ENCODE assay signal across 22 mouse cellular contexts in genomic region chr9:55900531-55900930, GRCm38 (mm10). TPM values are rescaled to one million over a fixed set of nuclear protein-coding genes. Genes with fewer than 3 reads are reported as not detected.
DNase-seq lines count a peak whose midpoint lies in the region; TF ChIP-seq lines count a peak whose summit lies in the region.
"Had no signal": no experiment of that assay in that cellular context is flagged by ENCODE, and none has a peak within 500 bp of the region (broad histone marks: within the 10 kb centered on the region; RNA-seq: fewer than 3 reads in every experiment).

No protein-coding gene starts in this region.

- dilution Hi-C loops in CH12.LX (cut with MboI; ENCODE audit: extremely low pct_ligation_motif_present, extremely low pct_unique_long_range_greater_than_20kb, low sequenced_read_pairs): no loop called here

- H3K4me3 ChIP-seq in CH12.LX (replicated peaks in 1 of 3; ENCODE audit: low read depth in 2 of 3, low read length in 2 of 3, poor library complexity in 1 of 3): no peak overlapping the region
- H3K4me3 ChIP-seq in ES-Bruce4 (ENCODE audit: low read depth, low read length): no peak overlapping the region
- H3K4me3 ChIP-seq in ES-E14 (ENCODE audit: insufficient read depth in 1 of 2, low read depth in 1 of 2, low read length in 2 of 2, poor library complexity in 1 of 2, severe bottlenecking in 1 of 2): no peak overlapping the region
- H3K4me3 ChIP-seq: embryonic facial prominence, embryonic 13.5 days; embryonic facial prominence, embryonic 15.5 days; forebrain, embryonic 13.5 days; forebrain, embryonic 15.5 days had no signal

- H3K4me2 ChIP-seq in CH12.LX (ENCODE audit: insufficient read depth, low read depth, poor library complexity, severe bottlenecking): no peak overlapping the region
- H3K4me2 ChIP-seq: embryonic facial prominence, embryonic 13.5 days; embryonic facial prominence, embryonic 15.5 days; forebrain, embryonic 13.5 days; forebrain, embryonic 15.5 days had no signal

- no peaks in the 10 kb centered on the region for H3K36me3 ChIP-seq in CH12.LX (replicated peaks in 1 of 2; ENCODE audit: control insufficient read depth in 1 of 2, insufficient read depth in 1 of 2, low read length in 1 of 2)
- no peaks in the 10 kb centered on the region for H3K36me3 ChIP-seq in ES-Bruce4 (ENCODE audit: control insufficient read depth, insufficient read depth, low read length, poor library complexity, severe bottlenecking)
- H3K36me3 ChIP-seq in ES-E14 (ENCODE audit: control insufficient read depth, insufficient read depth, low read length, poor library complexity, severe bottlenecking): no peaks in the 10 kb centered on the region
- H3K36me3 ChIP-seq: embryonic facial prominence, embryonic 13.5 days; embryonic facial prominence, embryonic 15.5 days; forebrain, embryonic 15.5 days had no signal

- H3K4me1 ChIP-seq in CH12.LX (ENCODE audit: control insufficient read depth in 1 of 2, insufficient read depth in 2 of 2) (peaks cover 0 to 14% of the 10 kb centered on the region in 2 experiments; a peak in 2 of 4 replicates), ES-Bruce4 (ENCODE audit: control insufficient read depth, insufficient read depth, low read length) (no peaks in the 10 kb centered on the region), ES-E14 (ENCODE audit: control insufficient read depth in 2 of 2, insufficient read depth in 2 of 2, low read length in 2 of 2, poor library complexity in 1 of 2) (peaks cover 6 to 9% of the 10 kb centered on the region in 2 experiments; a peak in 3 of 4 replicates)
- H3K4me1 ChIP-seq: embryonic facial prominence, embryonic 13.5 days; embryonic facial prominence, embryonic 15.5 days had no signal

- H3K27me3 ChIP-seq in CH12.LX (replicated peaks) (no peaks in the 10 kb centered on the region), ES-Bruce4 (ENCODE audit: control insufficient read depth, insufficient read depth, low read length, poor library complexity, severe bottlenecking) (no peaks in the 10 kb centered on the region)
- H3K27me3 ChIP-seq: embryonic facial prominence, embryonic 13.5 days; embryonic facial prominence, embryonic 15.5 days; forebrain, embryonic 13.5 days; forebrain, embryonic 15.5 days had no signal

- TF ChIP-seq EP300 in CH12.LX (IDR thresholded peaks at IDR 0.05; ENCODE audit: low read length) (no peak), ES-Bruce4 (IDR thresholded peaks at IDR 0.05; ENCODE audit: insufficient read depth, low read depth, low read length) (no peak)

- no peaks in the 10 kb centered on the region for H3K79me2 ChIP-seq in CH12.LX (replicated peaks; ENCODE audit: control insufficient read depth, extremely low read depth, insufficient read depth, poor library complexity, severe bottlenecking)

- DNase-seq in CH12.LX (ENCODE audit: extremely low read depth): no peak
- DNase-seq in ES-E14 (ENCODE audit: low read depth, low spot score): peak; percentile 29
- peak; percentile 60 for DNase-seq in ZHBTc4 (ENCODE audit: low read depth, low spot score)
- DNase-seq in embryo, embryonic 10.5 days (ENCODE audit: low spot score): no peak
- no peak for DNase-seq in adrenal gland, postnatal 36 days
- DNase-seq in ovary, postnatal 36 days (ENCODE audit: low spot score): no peak
- DNase-seq: adrenal gland, adult 2 months; adrenal gland, postnatal 10 days; adrenal gland, postnatal 25 days; B cell, adult 2 months; cerebellum, adult 11-12 months; cerebellum, adult 2 months; cerebellum, adult 9-10 months; cerebellum, postnatal 10 days; cerebellum, postnatal 25 days; embryo, embryonic 11 days; forebrain, postnatal 0 days had no signal

- no peak for TF ChIP-seq CTCF in CH12.LX (conservative IDR thresholded peaks at IDR 0.05 in 1 of 2, IDR thresholded peaks at IDR 0.05 in 1 of 2; ENCODE audit: low read depth in 2 of 2, low read length in 2 of 2)
- TF ChIP-seq CTCF in ES-Bruce4 (IDR thresholded peaks at IDR 0.05; ENCODE audit: low read depth, low read length): no peak

- in situ Hi-C loops in CH12.LX (cut with MboI; ENCODE audit: low pct_ligation_motif_present, low pct_unique_long_range_greater_than_20kb, low sequenced_read_pairs): loop anchor here (25.0 kb wide), 1 partner anchor 463 kb away; no protein-coding TSS in a partner anchor
- in situ Hi-C loops in ES-E14 (cut with MboI; ENCODE audit: low sequenced_read_pairs in 2 of 2, unreplicated experiment in 2 of 2): no loop called here

- no peaks in the 10 kb centered on the region for H3K9me3 ChIP-seq in CH12.LX (replicated peaks; ENCODE audit: low read length)
- H3K9me3 ChIP-seq in ES-Bruce4 (replicated peaks; ENCODE audit: control insufficient read depth, insufficient read depth, low read length, poor library complexity, severe bottlenecking): no peaks in the 10 kb centered on the region
- H3K9me3 ChIP-seq in ES-E14 (ENCODE audit: control insufficient read depth, insufficient read depth, low read depth, low read length): no peaks in the 10 kb centered on the region
- H3K9me3 ChIP-seq: embryonic facial prominence, embryonic 13.5 days; embryonic facial prominence, embryonic 15.5 days; forebrain, embryonic 13.5 days; forebrain, embryonic 15.5 days had no signal

- H3K27ac ChIP-seq in CH12.LX (ENCODE audit: insufficient read depth, low read depth) (no peak overlapping the region), ES-Bruce4 (ENCODE audit: insufficient read depth, low read length) (peak overlapping the region; percentile 86; the same call in 1 of the 2 replicates), ES-E14 (ENCODE audit: insufficient read depth, low read depth, low read length, poor library complexity, severe bottlenecking) (peak overlapping the region; percentile 40; the same call in 1 of the 2 replicates)
- H3K27ac ChIP-seq: embryonic facial prominence, embryonic 13.5 days; embryonic facial prominence, embryonic 15.5 days; forebrain, embryonic 13.5 days; forebrain, embryonic 15.5 days had no signal

- no peak for TF ChIP-seq POLR2A in CH12.LX (IDR thresholded peaks at IDR 0.05; ENCODE audit: low read depth, low read length)
- no peak for TF ChIP-seq POLR2A in ES-Bruce4 (IDR thresholded peaks at IDR 0.05; ENCODE audit: insufficient read depth, low read length)

- no peak for TF ChIP-seq RAD21 in CH12.LX (IDR thresholded peaks at IDR 0.05; ENCODE audit: low read depth, low read length)

- H3K9ac ChIP-seq in CH12.LX (ENCODE audit: insufficient read depth, low read depth) (no peak overlapping the region), ES-Bruce4 (ENCODE audit: low read depth, poor library complexity, severe bottlenecking) (no peak overlapping the region), ES-E14 (ENCODE audit: insufficient read depth, low read depth, low read length, poor library complexity, severe bottlenecking) (no peak overlapping the region)
- H3K9ac ChIP-seq: embryonic facial prominence, embryonic 13.5 days; embryonic facial prominence, embryonic 15.5 days; forebrain, embryonic 13.5 days; forebrain, embryonic 15.5 days; forebrain, postnatal 0 days had no signal

TF ChIP-seq in CH12.LX, 34 proteins besides CTCF, POLR2A, EP300 and RAD21:
- TF ChIP-seq MEF2A (IDR thresholded peaks at IDR 0.05; ENCODE audit: borderline replicate concordance, low read depth, low read length): no peak
- TF ChIP-seq ZNF384 (IDR thresholded peaks at IDR 0.05; ENCODE audit: low read depth, low read length): 0 out of 2 replicates have a peak, but pooled peaks have one; percentile 29

TF ChIP-seq in ES-E14, 5 proteins besides CTCF, POLR2A, EP300 and RAD21:
- TF ChIP-seq ZNF384 (IDR thresholded peaks at IDR 0.05; ENCODE audit: low read depth, low read length) (peak; percentile 75), MAFK (IDR thresholded peaks at IDR 0.05; ENCODE audit: insufficient read depth, low read depth, low read length) (no peak), CHD2 (IDR thresholded peaks at IDR 0.05; ENCODE audit: low read depth, low read length) (no peak)

RNA-seq across cellular contexts. Expression of gene Scaper, which starts 37.4 kb away (rescaled TPM):
- total RNA-seq in CH12.LX (2012; rRNA removed): 2.6 and 4.2 TPM in 2 replicates
- total RNA-seq in CH12.LX (2014; rRNA removed): 4.5 and 5.7 TPM in 2 replicates
- polyA plus RNA-seq in CH12.LX (2012; ENCODE audit: insufficient read length, low read depth): 5.2 and 5.4 TPM in 2 replicates
- polyA plus RNA-seq in ES-Bruce4 (2011; ENCODE audit: insufficient read depth, insufficient read length, low read depth, missing spikeins): 22.7 and 24.2 TPM in 2 replicates
- 6.6 and 7.2 TPM in 2 replicates for total RNA-seq in ES-E14 (2012; rRNA removed)
- total RNA-seq in adrenal gland, postnatal 36 days (2021): 10 to 100 TPM in 1 of 2 experiments, 1 to 10 TPM in 1; 9.9 to 12.4 TPM

Comparison
In these comparisons a context has a peak if more than half of its experiments do, and no peak if none do; other contexts are left out.
1. DNase-seq: peak in ES-E14 (single experiment) and ZHBTc4 (single experiment); none in CH12.LX (single experiment), embryo, embryonic 10.5 days (single experiment), adrenal gland, postnatal 36 days (0 of 2) and ovary, postnatal 36 days (single experiment).